Mouse (Mus musculus) kidney, postnatal 14 days (tissue): Measurements from ENCODE around the gene Pla2g3.
A peak's percentile ranks its signal among the peaks of the same experiment; 100 is the strongest.

Experiments
- DNase-seq: peaks from one replicate; pipeline ENCODE4 v3.0.0; 2022; ENCODE audit warnings: mixed read lengths

Gene Pla2g3

GRCm38 (mm10) chr11:3495496-3495895, 7.4 kb downstream of the Pla2g3 start:
- no peak for DNase-seq

- DNase-seq = peak; percentile 66
Measured at GRCm38 (mm10) chr11:3496756-3497155, 8.7 kb downstream of the Pla2g3 start.

GRCm38 (mm10) chr11:3497296-3497695, 9.2 kb downstream of the Pla2g3 start:
- no peak for DNase-seq

- DNase-seq = no peak
Measured at GRCm38 (mm10) chr11:3502057-3502456, 14.0 kb downstream of the Pla2g3 start.

- DNase-seq = no peak
Measured at GRCm38 (mm10) chr11:3502459-3503072, 14.5 kb downstream of the Pla2g3 start.

- no peak for DNase-seq
Measured at GRCm38 (mm10) chr11:3503755-3504693, 15.9 kb downstream of the Pla2g3 start.

- no peak for DNase-seq
Measured at GRCm38 (mm10) chr11:3508226-3508625, 20.1 kb downstream of the Pla2g3 start.

GRCm38 (mm10) chr11:3509181-3510085, 21.3 kb downstream of the Pla2g3 start:
- DNase-seq = peak; percentile 52

- DNase-seq = no peak
Measured at GRCm38 (mm10) chr11:3510321-3510720, 22.2 kb downstream of the Pla2g3 start.

- no peak for DNase-seq
Measured at GRCm38 (mm10) chr11:3513291-3513690, 25.2 kb downstream of the Pla2g3 start.

GRCm38 (mm10) chr11:3514529-3515054, 26.5 kb downstream of the Pla2g3 start, which contains the start of gene Selenom:
TSS of gene Selenom (plus strand) at chr11:3514684.
- peak; percentile 93 for DNase-seq

- DNase-seq = no peak
Measured at GRCm38 (mm10) chr11:3515216-3515615, 27.1 kb downstream of the Pla2g3 start.

- DNase-seq = no peak
Measured at GRCm38 (mm10) chr11:3515637-3516036, 27.6 kb downstream of the Pla2g3 start.

- no peak for DNase-seq
Measured at GRCm38 (mm10) chr11:3516121-3516520, 28.0 kb downstream of the Pla2g3 start.

GRCm38 (mm10) chr11:3516859-3517845, 29.1 kb downstream of the Pla2g3 start:
- DNase-seq = peak; percentile 72

- no peak for DNase-seq
Measured at GRCm38 (mm10) chr11:3517846-3518732, 30.0 kb downstream of the Pla2g3 start.

GRCm38 (mm10) chr11:3519051-3519726, 31.1 kb downstream of the Pla2g3 start:
- DNase-seq = no peak

GRCm38 (mm10) chr11:3519756-3520398, 31.8 kb downstream of the Pla2g3 start:
- DNase-seq = no peak

- no peak for DNase-seq
Measured at GRCm38 (mm10) chr11:3520919-3521318, 32.8 kb downstream of the Pla2g3 start.
